Mouse (Mus musculus) liver, embryonic 13.5 days (tissue): ENCODE results near the gene Brd2. TPM values are rescaled to one million over a fixed set of nuclear protein-coding genes. Genes with fewer than 3 reads are reported as not detected.

Experiments
- ATAC-seq: fragments of 200-750 bp; cut with Nextera tagmentation; 2 replicates; pipeline ENCODE4 v1.8.0; 2017; ENCODE audit warnings: low read depth, mild to moderate bottlenecking, moderate number of reproducible peaks, moderate library complexity
- DNase-seq: peaks from one replicate; pipeline ENCODE4 v3.0.0; 2022
- H3K27ac ChIP-seq: fragments of 300-500 bp; sonication (generic); 2 replicates; pipeline ENCODE4 v1.5.1; 2015; ENCODE audit warnings: moderate library complexity, mild to moderate bottlenecking, inconsistent platforms
- H3K27me3 ChIP-seq: fragments of 300-500 bp; sonication (generic); 2 replicates; pipeline ENCODE4 v1.6.1; 2015; ENCODE audit warnings: mild to moderate bottlenecking, inconsistent platforms
- H3K36me3 ChIP-seq: fragments of 300-500 bp; sonication (generic); 2 replicates; pipeline ENCODE4 v1.6.1; 2015; ENCODE audit warnings: mild to moderate bottlenecking, inconsistent platforms
- H3K4me1 ChIP-seq: fragments of 300-500 bp; sonication (generic); replicated peaks from 2 replicates; pipeline ENCODE4 v1.6.1; 2015; ENCODE audit warnings: inconsistent platforms
- H3K4me2 ChIP-seq: fragments of 300-500 bp; sonication (generic); 2 replicates; pipeline ENCODE4 v1.6.1; 2015; ENCODE audit warnings: inconsistent platforms, mild to moderate bottlenecking, moderate library complexity
- H3K4me3 ChIP-seq: fragments of 300-500 bp; sonication (generic); replicated peaks from 2 replicates; pipeline ENCODE4 v1.5.1; 2015; ENCODE audit warnings: mild to moderate bottlenecking, inconsistent platforms
- H3K9ac ChIP-seq: fragments of 300-500 bp; sonication (generic); 2 replicates; pipeline ENCODE4 v1.6.1; 2015; ENCODE audit warnings: mild to moderate bottlenecking, inconsistent platforms
- H3K9me3 ChIP-seq: fragments of 300-500 bp; sonication (generic); replicated peaks from 2 replicates; pipeline ENCODE4 v1.6.1; 2016; ENCODE audit warnings: inconsistent platforms
- WGBS: fragments of 180-500 bp; shearing (Covaris S2); methylation state at CpG from one replicate; pipeline ENCODE4 v1.1.7; 2015; ENCODE audit not compliant: insufficient replicate concordance; 5-methylcytosine and 5-hydroxymethylcytosine counted together
- polyA plus RNA-seq: library from polyadenylated mRNA; unstranded; fragments of >200 nt; fragmentation: Nextera tagmentation; extraction: Ambion mirVana; gene quantifications from 2 replicates; pipeline ENCODE4 v1.2.1, GENCODE M21; 2015

Gene Brd2
- polyA plus RNA-seq, 1 experiment from 2014 or later = 42.0 TPM

DNA sequence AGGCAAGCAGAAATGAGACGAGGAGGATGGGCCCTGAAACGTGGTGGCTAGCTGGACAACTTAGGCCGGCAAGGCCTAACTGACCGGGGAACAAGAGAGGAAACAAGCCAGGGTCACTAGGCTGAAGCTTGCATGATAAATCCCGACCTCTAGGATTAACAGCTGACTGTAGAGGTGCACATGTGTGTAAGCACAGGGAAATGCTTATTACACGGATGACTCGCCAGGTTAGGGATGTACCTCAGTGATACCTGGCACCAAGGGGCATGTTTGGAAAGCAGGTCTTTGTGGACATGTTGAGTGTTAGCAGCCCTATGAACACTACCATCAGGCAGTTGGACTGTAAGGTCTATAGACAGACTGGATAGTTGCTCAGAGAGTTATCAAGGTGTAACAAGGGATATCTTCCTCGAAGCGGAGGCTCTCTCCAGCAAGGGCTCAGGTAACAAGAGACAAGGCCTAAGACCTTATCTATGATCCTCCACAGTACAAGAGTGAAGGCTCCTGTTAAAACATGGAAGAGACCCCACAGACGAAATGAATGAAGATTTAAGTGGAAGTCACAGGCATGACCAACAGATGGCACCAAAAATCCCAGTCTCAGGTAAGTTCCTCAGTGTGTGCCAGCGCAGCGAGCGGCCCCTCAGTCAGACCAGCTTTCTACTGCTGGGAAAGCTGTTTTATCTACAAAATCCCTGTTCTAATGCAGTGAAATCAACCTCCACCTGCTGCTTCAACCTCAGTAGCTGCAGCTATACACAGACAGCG, 13.2 kb downstream of the Brd2 start:
- 76% methylated on average over 14 of the region's 14 CpGs for WGBS
- Histone ChIP-seq H3K27ac (0 out of 2 replicates have a peak overlapping the region, but pooled peaks have one; percentile 24), H3K36me3 (peaks cover 54% of the 10 kb centered on the region), H3K4me3 (no peak overlapping the region), H3K9ac (no peak overlapping the region), H3K4me2 (no peak overlapping the region), H3K27me3 (no peaks in the 10 kb centered on the region), H3K9me3 (no peaks in the 10 kb centered on the region), H3K4me1 (0 out of 2 replicates have a peak, but pooled peaks cover 4% of the 10 kb centered on the region)
- DNase-seq (no peak), ATAC-seq (no peak)

DNA sequence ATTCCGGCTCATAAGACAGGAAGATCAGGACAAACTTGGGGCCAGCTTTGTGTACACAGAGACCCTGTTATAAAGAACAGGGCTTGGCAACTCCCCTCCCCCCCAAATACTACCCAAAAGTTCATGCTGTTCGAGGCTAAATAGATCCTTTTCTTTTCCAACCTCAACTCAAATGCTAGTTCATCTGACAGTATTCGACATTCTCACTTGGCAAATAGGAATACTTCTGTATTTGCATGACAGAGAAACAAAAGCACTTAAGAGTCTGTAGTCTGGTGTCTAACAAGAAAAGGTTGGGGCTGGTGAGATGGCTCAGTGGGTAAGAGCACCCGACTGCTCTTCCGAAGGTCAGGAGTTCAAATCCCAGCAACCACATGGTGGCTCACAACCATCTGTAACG, 14.0 kb downstream of the Brd2 start:
- no peak overlapping the region for H3K4me3 ChIP-seq
- H3K4me2 ChIP-seq = no peak overlapping the region
- H3K27me3 ChIP-seq = no peaks in the 10 kb centered on the region
- H3K9me3 ChIP-seq = no peaks in the 10 kb centered on the region
- WGBS = 79% methylated on average over 5 of the region's 6 CpGs
- no peak overlapping the region for H3K27ac ChIP-seq
- no peaks in the 10 kb centered on the region for H3K4me1 ChIP-seq
- no peak overlapping the region for H3K9ac ChIP-seq
- peaks cover 46% of the 10 kb centered on the region for H3K36me3 ChIP-seq
- no peak for ATAC-seq
- no peak for DNase-seq

DNA sequence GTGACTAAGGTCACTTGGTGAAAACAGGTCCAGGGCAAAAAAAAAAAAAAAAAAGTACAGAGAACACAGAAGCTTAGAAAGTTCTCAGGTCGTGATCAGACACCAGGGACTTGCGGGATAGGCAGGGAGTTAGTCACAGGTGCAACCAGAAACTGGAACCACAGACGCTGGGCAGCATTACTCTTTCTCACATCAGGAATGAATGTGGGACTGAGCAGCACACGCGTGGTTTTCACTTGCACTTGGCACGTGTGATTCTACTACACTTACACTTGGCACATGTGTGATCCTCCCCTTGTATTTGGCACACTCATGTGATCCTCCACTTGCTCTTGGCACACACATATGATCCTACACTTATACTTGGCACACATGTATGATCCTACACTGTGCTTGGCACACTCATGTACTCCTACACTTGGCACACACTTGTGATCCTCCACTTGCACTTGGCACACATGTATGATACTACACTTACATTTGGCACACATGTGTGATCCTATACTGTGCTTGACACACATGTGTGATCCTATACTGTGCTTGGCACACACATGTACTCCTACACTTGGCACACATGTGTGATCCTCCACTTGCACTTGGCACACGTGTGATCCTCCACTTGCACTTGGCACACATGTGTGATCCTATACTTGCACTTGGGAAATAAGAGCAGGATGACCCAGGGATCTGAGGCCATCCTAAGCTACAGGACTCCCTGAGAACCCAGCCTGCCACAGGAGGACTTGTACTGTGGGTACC, 15.1 kb downstream of the Brd2 start:
- no peaks in the 10 kb centered on the region for H3K4me1 ChIP-seq
- H3K36me3 ChIP-seq = peaks cover 34% of the 10 kb centered on the region
- no peaks in the 10 kb centered on the region for H3K9me3 ChIP-seq
- DNase-seq (no peak), ATAC-seq (no peak)
- H3K27me3 ChIP-seq = no peaks in the 10 kb centered on the region
- H3K4me3 ChIP-seq = no peak overlapping the region
- no peak overlapping the region for H3K9ac ChIP-seq
- 75% methylated on average over 7 of the region's 7 CpGs for WGBS
- H3K27ac ChIP-seq = no peak overlapping the region
- H3K4me2 ChIP-seq = no peak overlapping the region

DNA sequence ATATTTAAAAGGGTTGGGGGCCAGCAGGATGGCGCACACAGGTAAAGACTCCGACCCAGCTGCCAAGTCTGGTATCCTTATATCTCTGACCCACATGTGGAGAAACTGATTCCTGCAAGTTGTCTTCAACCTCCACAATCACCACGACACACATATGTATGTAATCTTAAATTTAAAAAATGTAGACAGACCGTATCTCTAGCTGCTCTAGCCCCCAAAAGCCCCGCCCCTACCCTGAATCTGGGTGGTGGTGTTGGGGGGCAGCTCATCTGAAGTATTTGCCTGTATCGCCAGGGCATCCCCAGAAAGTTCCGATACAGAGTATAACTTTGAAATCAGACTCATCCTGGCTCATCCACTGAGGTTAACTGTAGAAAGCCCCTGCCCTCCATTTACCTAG, 15.9 kb downstream of the Brd2 start:
- no peaks in the 10 kb centered on the region for H3K9me3 ChIP-seq

DNA sequence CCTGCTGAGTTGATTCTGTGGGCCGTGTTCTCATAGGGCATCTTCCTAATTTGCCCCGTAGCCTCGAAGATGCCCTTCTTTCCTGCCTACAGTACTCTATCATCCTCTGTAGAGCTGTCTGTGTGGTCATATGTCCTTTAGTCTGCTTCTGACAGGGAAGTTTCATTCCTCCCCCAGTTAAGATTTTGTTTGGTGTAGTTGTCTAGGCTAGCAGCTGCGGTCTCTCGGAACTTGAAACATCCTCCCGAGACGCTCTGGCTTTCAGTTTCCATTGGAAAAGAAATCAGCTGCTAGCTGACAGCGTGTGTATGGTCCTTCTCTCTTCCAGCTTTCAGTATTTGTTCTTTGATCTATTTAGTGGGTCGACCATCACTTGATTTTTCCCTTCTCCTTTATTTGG, 17.6 kb downstream of the Brd2 start:
- Histone ChIP-seq H3K4me2 (no peak overlapping the region), H3K4me3 (no peak overlapping the region), H3K9ac (no peak overlapping the region), H3K27ac (no peak overlapping the region), H3K27me3 (peaks cover 5% of the 10 kb centered on the region; the same call in 1 of the 2 replicates), H3K9me3 (no peaks in the 10 kb centered on the region), H3K36me3 (peaks cover 10% of the 10 kb centered on the region), H3K4me1 (peaks cover 4% of the 10 kb centered on the region; the same call in 1 of the 2 replicates)
- DNase-seq = no peak
- 75% methylated on average over 9 of the region's 9 CpGs for WGBS
- no peak for ATAC-seq

More for the DNA sequence above, 15.9 kb downstream of the Brd2 start:
- DNase-seq (no peak), ATAC-seq (no peak)
- no peak overlapping the region for H3K9ac ChIP-seq
- no peak overlapping the region for H3K4me2 ChIP-seq
- peaks cover 27% of the 10 kb centered on the region for H3K36me3 ChIP-seq
- H3K4me3 ChIP-seq = no peak overlapping the region
- H3K4me1 ChIP-seq = peaks cover 3% of the 10 kb centered on the region; the same call in 1 of the 2 replicates
- WGBS = 64% methylated on average over 7 of the region's 7 CpGs
- H3K27me3 ChIP-seq = no peaks in the 10 kb centered on the region
- H3K27ac ChIP-seq = no peak overlapping the region

DNA sequence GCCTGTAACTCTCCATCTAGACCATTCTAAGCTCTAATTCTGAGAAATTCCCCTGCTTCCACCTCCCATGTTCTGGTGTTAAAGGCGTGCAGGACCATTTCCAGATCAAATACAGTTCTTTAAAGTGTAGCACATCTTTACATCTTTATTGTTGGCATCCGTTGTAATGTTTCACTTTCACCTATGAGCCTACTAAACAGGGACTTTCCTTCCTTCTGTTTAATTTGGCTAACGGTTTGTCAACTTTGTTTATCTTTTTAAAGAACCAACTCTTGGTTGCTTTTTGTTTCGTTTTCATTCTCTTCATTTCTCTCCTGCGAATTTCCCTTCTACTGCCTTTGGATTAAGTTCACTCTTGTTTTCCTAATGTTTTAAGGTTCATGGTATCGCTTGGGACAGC, 19.6 kb downstream of the Brd2 start:
- Histone ChIP-seq H3K36me3 (no peaks in the 10 kb centered on the region), H3K27ac (no peak overlapping the region), H3K9ac (no peak overlapping the region), H3K4me2 (no peak overlapping the region), H3K9me3 (no peaks in the 10 kb centered on the region), H3K4me1 (peaks cover 9% of the 10 kb centered on the region), H3K27me3 (peaks cover 5% of the 10 kb centered on the region; the same call in 1 of the 2 replicates), H3K4me3 (no peak overlapping the region)
- no peak for DNase-seq
- 63% methylated on average over 6 of the region's 6 CpGs for WGBS
- ATAC-seq = no peak

DNA sequence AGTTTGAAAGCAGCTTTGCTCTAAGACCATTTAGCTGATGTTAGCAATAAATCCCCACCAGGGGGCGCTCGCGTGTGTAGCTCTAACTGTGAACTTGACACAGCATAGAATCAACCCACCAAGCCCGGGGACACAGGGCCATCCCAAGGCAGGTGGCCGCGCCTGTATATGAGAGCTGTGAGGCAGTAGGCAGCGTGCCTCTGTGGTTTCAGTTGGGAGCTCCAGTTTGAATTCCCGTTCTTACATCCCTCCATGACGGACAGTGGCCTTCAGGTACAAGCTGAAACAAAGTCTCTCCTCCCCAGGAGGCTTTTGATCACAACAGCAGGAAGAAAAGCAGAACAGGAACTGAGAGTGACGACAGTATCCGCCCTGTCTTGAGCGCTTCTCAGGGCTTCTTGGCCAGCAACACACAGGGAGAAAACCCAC, 20.8 kb downstream of the Brd2 start:
- H3K4me3 ChIP-seq = 0 out of 2 replicates have a peak overlapping the region, but pooled peaks have one; percentile 15

DNA sequence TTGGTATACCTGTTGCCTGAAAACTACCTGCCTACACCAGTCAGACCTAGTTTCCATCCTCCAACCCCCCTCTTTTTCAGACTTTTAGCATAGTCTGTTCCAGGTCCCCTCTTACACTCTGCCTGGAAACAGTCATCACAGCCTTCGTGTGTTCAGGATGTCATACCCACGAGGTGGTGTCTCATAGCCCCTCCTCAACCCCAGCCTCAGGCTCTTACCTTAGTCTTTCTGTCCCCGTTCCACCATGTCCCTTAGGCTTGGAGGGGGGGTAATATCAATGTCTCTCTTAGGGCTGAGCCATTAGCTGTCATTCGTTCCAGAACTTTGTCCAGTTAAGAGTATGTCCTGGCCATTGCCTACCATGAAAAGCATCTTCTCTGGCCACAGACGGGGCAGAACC, 21.2 kb downstream of the Brd2 start:
- DNase-seq (no peak), ATAC-seq (peak; percentile 12; the same call in 1 of the 2 replicates)
- no peak overlapping the region for H3K27ac ChIP-seq
- no peak overlapping the region for H3K4me3 ChIP-seq
- peaks cover 5% of the 10 kb centered on the region; the same call in 1 of the 2 replicates for H3K27me3 ChIP-seq
- no peak overlapping the region for H3K4me2 ChIP-seq
- no peak overlapping the region for H3K9ac ChIP-seq
- peaks cover 9% of the 10 kb centered on the region for H3K4me1 ChIP-seq
- no peaks in the 10 kb centered on the region for H3K9me3 ChIP-seq
- 20% methylated on average over 5 of the region's 5 CpGs for WGBS
- H3K36me3 ChIP-seq = no peaks in the 10 kb centered on the region

More for the DNA sequence above, 20.8 kb downstream of the Brd2 start:
- H3K27ac ChIP-seq = no peak overlapping the region
- H3K27me3 ChIP-seq = peaks cover 5% of the 10 kb centered on the region; the same call in 1 of the 2 replicates
- ATAC-seq (peak; percentile 76), DNase-seq (peak; percentile 77)
- no peaks in the 10 kb centered on the region for H3K9me3 ChIP-seq
- H3K4me2 ChIP-seq = peak overlapping the region; percentile 42
- 1% methylated on average over 12 of the region's 12 CpGs for WGBS
- H3K4me1 ChIP-seq = peaks cover 9% of the 10 kb centered on the region
- H3K36me3 ChIP-seq = no peaks in the 10 kb centered on the region
- H3K9ac ChIP-seq = peak overlapping the region; percentile 11; the same call in 1 of the 2 replicates

DNA sequence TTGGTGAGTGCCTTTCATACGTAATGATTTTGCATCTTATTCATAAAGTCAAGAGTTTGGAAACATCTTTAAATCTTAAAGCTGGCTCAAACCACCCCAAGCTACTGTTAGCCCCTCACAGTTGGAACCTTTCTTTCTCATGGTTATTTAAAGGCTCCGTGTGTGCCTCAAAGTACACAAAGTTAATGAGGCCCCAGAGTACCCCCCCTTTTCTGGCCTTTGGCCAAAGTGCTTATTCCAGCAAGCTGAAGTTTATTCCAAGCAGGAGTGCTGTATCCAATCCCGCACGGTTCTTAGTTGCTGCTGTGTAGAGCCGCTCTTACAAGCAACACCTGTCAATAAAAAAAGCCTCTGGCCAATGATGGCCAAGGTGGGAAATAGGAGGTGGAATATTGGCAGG, 22.9 kb downstream of the Brd2 start:
- Histone ChIP-seq H3K4me1 (peaks cover 9% of the 10 kb centered on the region), H3K27me3 (peaks cover 7% of the 10 kb centered on the region; the same call in 1 of the 2 replicates), H3K27ac (no peak overlapping the region), H3K9me3 (no peaks in the 10 kb centered on the region), H3K4me2 (no peak overlapping the region), H3K36me3 (no peaks in the 10 kb centered on the region), H3K9ac (no peak overlapping the region), H3K4me3 (no peak overlapping the region)
- DNase-seq (no peak), ATAC-seq (no peak)
- WGBS = 64% methylated on average over 5 of the region's 5 CpGs

DNA sequence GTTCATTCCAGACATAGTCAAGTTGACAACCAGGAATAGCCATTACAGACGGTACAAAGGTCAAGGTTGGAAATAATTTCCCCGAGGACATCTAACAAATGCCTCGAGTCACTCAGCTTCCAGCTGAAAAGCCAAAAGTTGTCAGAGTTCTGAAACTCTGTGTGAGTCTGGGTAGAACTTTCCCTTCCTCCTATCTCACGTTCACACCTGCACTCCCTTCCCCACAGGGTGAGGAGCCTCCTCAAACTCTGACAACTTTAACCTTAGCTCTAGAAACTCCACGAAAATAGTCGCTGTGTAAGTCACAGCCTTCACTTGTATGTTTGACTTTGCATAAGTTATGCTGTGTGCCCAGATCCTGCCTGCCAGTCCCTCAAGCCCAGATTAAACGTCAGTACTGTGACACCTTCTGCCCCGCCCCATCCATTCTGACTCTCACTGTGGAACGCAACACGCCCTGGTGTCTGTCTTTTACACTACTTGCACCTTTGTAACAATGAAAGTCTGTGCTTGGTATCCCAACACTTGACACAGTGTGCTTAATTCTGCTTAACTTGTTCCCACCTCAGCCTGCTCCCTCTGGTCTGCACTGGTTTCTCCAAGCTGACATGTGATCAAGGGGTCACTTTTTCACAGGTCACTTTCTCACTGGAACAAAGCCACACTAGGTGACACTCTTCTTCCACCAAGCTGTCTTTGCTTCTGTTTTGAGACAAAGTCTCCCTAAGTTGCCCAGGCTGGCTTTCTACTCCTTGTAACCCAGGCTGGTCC, 23.5 kb downstream of the Brd2 start:
- no peaks in the 10 kb centered on the region for H3K36me3 ChIP-seq
- no peak for ATAC-seq
- WGBS = 35% methylated on average over 10 of the region's 10 CpGs

DNA sequence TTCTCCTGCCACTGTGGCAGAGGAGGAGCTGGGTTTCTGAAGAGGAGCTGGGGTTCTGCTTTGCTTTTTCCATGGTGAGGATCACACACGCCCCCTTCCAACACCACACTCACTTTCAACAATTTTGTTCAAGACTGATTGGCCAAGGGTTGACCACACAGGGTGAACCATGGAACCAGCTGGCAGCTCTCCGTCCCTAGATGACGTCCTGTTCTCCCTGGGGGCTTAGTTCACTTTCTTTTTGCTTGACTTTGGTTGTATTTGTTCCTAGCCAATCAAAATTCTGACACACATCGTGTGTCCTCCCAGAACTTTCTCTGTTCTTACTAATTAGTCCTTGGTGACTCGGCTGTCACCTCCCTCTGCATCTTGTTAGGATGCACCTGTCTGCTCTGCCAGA, 25.2 kb downstream of the Brd2 start:
- H3K9me3 ChIP-seq = no peaks in the 10 kb centered on the region
- no peak overlapping the region for H3K27ac ChIP-seq
- H3K27me3 ChIP-seq = peaks cover 10% of the 10 kb centered on the region
- ATAC-seq (no peak), DNase-seq (no peak)
- no peaks in the 10 kb centered on the region for H3K36me3 ChIP-seq
- no peak overlapping the region for H3K9ac ChIP-seq
- WGBS = 31% methylated on average over 5 of the region's 5 CpGs
- no peak overlapping the region for H3K4me3 ChIP-seq
- H3K4me2 ChIP-seq = no peak overlapping the region
- peaks cover 16% of the 10 kb centered on the region for H3K4me1 ChIP-seq

More for the DNA sequence above, 23.5 kb downstream of the Brd2 start:
- Histone ChIP-seq H3K9ac (no peak overlapping the region), H3K4me1 (peaks cover 9% of the 10 kb centered on the region), H3K4me2 (no peak overlapping the region), H3K27ac (no peak overlapping the region), H3K4me3 (no peak overlapping the region), H3K9me3 (no peaks in the 10 kb centered on the region), H3K27me3 (peaks cover 10% of the 10 kb centered on the region)
- DNase-seq = no peak
